Mouse (Mus musculus): ENCODE measurements around the gene Clcnka. TPM values are rescaled to one million over a fixed set of nuclear protein-coding genes. Genes with fewer than 3 reads are reported as not detected.
A peak's percentile ranks its signal among the peaks of the same experiment; 100 is the strongest.

The Clcnka gene
- polyA plus RNA-seq, 1 experiment from 2014 or later, result 0.17 TPM

DNA sequence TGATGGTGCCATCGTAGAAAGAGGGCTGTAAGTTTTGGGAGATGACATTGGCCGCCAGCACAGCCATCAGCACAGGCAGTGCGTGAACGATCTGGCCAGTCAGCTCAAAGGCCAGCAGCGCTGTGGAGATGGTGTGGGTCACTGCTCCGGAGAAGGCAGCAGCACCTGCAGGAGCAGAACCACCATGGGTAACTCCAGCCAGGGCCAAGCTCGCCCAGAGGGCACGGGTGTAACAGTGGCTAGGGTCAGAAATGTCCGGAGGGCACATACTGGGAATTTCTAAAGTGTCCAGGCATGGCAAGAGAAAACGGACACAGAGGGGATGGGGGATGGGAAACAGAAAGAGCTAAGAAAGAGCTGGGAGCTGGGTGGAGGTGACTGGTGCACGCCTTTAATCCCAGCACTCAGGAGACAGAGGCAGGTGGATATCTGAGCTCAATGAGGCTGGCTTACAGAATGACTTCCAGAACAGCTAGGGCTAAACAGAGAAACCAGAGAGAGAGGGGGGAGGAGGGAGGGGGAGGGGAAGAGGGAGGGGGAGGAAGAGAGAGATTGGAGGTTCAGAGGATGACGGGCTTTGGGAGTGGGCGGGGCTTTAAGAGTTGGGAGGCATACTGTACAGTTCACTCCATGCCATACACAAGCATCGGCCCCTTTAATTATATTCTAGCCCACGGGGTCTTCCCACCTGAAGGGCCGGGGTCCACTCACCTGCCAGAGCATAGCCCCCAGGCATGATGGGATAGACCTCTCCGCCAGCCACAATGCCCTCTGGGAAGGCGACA lies 9.0 kb downstream of the Clcnka start:
- Histone ChIP-seq H3K36me3 (ENCODE audit: control insufficient read depth, insufficient read depth, low read length) (no peaks in the 10 kb centered on the region), H3K27me3 (ENCODE audit: control insufficient read depth, insufficient read depth, low read length) (no peaks in the 10 kb centered on the region), H3K4me3 (replicated peaks; ENCODE audit: low read length) (no peak overlapping the region), H3K4me2 (ENCODE audit: low read depth, low read length) (no peak overlapping the region), H3K9ac (ENCODE audit: low read length) (no peak overlapping the region), H3K4me1 (ENCODE audit: control insufficient read depth, insufficient read depth, low read length) (0 out of 2 replicates have a peak, but pooled peaks cover under 1% of the 10 kb centered on the region), H3K9me3 (replicated peaks; ENCODE audit: control insufficient read depth, low read length) (no peaks in the 10 kb centered on the region), H3K27ac (ENCODE audit: low read length) (no peak overlapping the region)
- ATAC-seq (ENCODE audit: insufficient read depth, low FRiP score), result no peak
- WGBS, result 69% methylated on average over 18 of the region's 18 CpGs

GRCm38 (mm10) chr4:141387933-141388332 lies 10.6 kb downstream of the Clcnka start:
- H3K9ac ChIP-seq (ENCODE audit: low read length), result no peak overlapping the region
- H3K4me3 ChIP-seq (replicated peaks; ENCODE audit: low read length), result no peak overlapping the region
- H3K27me3 ChIP-seq (ENCODE audit: control insufficient read depth, insufficient read depth, low read length), result peaks cover 14% of the 10 kb centered on the region
- no peak overlapping the region for H3K4me2 ChIP-seq (ENCODE audit: low read depth, low read length)
- ATAC-seq (ENCODE audit: insufficient read depth, low FRiP score), result no peak
- H3K4me1 ChIP-seq (ENCODE audit: control insufficient read depth, insufficient read depth, low read length), result no peaks in the 10 kb centered on the region
- 61% methylated on average over 5 of the region's 5 CpGs for WGBS
- no peak overlapping the region for H3K27ac ChIP-seq (ENCODE audit: low read length)
- no peaks in the 10 kb centered on the region for H3K9me3 ChIP-seq (replicated peaks; ENCODE audit: control insufficient read depth, low read length)
- no peaks in the 10 kb centered on the region for H3K36me3 ChIP-seq (ENCODE audit: control insufficient read depth, insufficient read depth, low read length)

GRCm38 (mm10) chr4:141387093-141387784 lies 11.3 kb downstream of the Clcnka start:
- Histone ChIP-seq H3K27me3 (ENCODE audit: control insufficient read depth, insufficient read depth, low read length) (peaks cover 19% of the 10 kb centered on the region), H3K9ac (ENCODE audit: low read length) (no peak overlapping the region), H3K4me3 (replicated peaks; ENCODE audit: low read length) (no peak overlapping the region), H3K27ac (ENCODE audit: low read length) (no peak overlapping the region), H3K36me3 (ENCODE audit: control insufficient read depth, insufficient read depth, low read length) (no peaks in the 10 kb centered on the region), H3K9me3 (replicated peaks; ENCODE audit: control insufficient read depth, low read length) (no peaks in the 10 kb centered on the region), H3K4me1 (ENCODE audit: control insufficient read depth, insufficient read depth, low read length) (peaks cover 7% of the 10 kb centered on the region), H3K4me2 (ENCODE audit: low read depth, low read length) (no peak overlapping the region)
- 24% methylated on average over 5 of the region's 5 CpGs for WGBS
- no peak for ATAC-seq (ENCODE audit: insufficient read depth, low FRiP score)

- Histone ChIP-seq H3K9ac (ENCODE audit: low read length) (no peak overlapping the region), H3K36me3 (ENCODE audit: control insufficient read depth, insufficient read depth, low read length) (no peaks in the 10 kb centered on the region), H3K27me3 (ENCODE audit: control insufficient read depth, insufficient read depth, low read length) (peaks cover 24% of the 10 kb centered on the region), H3K9me3 (replicated peaks; ENCODE audit: control insufficient read depth, low read length) (no peaks in the 10 kb centered on the region), H3K4me1 (ENCODE audit: control insufficient read depth, insufficient read depth, low read length) (peaks cover 9% of the 10 kb centered on the region), H3K27ac (ENCODE audit: low read length) (no peak overlapping the region), H3K4me2 (ENCODE audit: low read depth, low read length) (no peak overlapping the region), H3K4me3 (replicated peaks; ENCODE audit: low read length) (no peak overlapping the region)
- ATAC-seq (ENCODE audit: insufficient read depth, low FRiP score), result no peak
- 74% methylated on average over 7 of the region's 7 CpGs for WGBS
Observed at GRCm38 (mm10) chr4:141386150-141386549, 12.4 kb downstream of the Clcnka start.

DNA sequence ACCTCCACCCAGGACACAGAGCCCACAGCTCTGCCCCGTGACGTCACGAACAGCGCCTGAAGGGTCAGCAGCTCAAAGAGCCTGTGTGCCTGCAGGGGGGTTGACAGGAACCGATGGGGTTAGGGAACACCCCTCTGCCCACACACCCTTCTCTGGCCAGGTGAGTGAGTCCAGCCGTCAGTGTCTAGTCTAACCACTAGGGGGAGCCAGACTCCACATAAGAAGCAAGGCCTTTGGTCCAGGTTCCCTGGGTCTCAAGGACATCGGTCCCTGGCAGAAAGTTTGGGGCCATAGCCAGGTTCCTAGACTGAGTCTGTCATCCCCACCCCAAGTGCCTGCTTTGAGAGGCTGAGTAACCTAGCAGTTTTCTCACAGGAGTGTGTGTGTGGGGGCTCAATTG lies 13.2 kb downstream of the Clcnka start:
- no peak for ATAC-seq (ENCODE audit: insufficient read depth, low FRiP score)
- H3K4me2 ChIP-seq (ENCODE audit: low read depth, low read length), result no peak overlapping the region
- no peak overlapping the region for H3K4me3 ChIP-seq (replicated peaks; ENCODE audit: low read length)
- H3K9me3 ChIP-seq (replicated peaks; ENCODE audit: control insufficient read depth, low read length), result no peaks in the 10 kb centered on the region
- no peak overlapping the region for H3K9ac ChIP-seq (ENCODE audit: low read length)
- 1% methylated on average over 7 of the region's 7 CpGs for WGBS
- no peak overlapping the region for H3K27ac ChIP-seq (ENCODE audit: low read length)
- H3K27me3 ChIP-seq (ENCODE audit: control insufficient read depth, insufficient read depth, low read length), result peaks cover 24% of the 10 kb centered on the region
- peaks cover 9% of the 10 kb centered on the region for H3K4me1 ChIP-seq (ENCODE audit: control insufficient read depth, insufficient read depth, low read length)
- H3K36me3 ChIP-seq (ENCODE audit: control insufficient read depth, insufficient read depth, low read length), result no peaks in the 10 kb centered on the region

DNA sequence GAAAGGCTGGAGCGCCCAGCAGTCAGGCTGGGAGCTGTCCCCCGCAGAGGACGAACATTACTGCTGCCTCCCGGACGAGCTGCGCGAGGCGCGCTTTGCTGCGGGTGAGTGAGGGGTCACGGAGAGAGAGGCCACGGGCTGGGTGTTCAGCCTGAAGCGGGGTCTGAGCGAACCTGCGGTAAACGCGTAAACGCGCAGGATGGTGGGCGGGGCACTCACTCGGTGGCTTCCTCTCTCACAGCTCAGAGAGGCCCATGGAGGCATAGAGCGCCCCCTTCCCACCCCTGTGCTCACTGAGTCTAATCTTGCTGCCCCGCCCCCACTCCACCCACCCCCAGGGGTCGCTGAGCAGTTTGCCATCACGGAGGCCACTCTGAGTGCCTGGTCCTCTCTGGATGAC lies 16.1 kb downstream of the Clcnka start:
- Histone ChIP-seq H3K9me3 (replicated peaks; ENCODE audit: control insufficient read depth, low read length) (no peaks in the 10 kb centered on the region), H3K4me3 (replicated peaks; ENCODE audit: low read length) (peak overlapping the region; percentile 42), H3K27me3 (ENCODE audit: control insufficient read depth, insufficient read depth, low read length) (peaks cover 24% of the 10 kb centered on the region), H3K4me1 (ENCODE audit: control insufficient read depth, insufficient read depth, low read length) (peaks cover 9% of the 10 kb centered on the region), H3K4me2 (ENCODE audit: low read depth, low read length) (peak overlapping the region; percentile 66), H3K36me3 (ENCODE audit: control insufficient read depth, insufficient read depth, low read length) (no peaks in the 10 kb centered on the region), H3K27ac (ENCODE audit: low read length) (no peak overlapping the region), H3K9ac (ENCODE audit: low read length) (peak overlapping the region; percentile 58)
- peak; percentile 9; the same call in 1 of the 2 replicates for ATAC-seq (ENCODE audit: insufficient read depth, low FRiP score)
- WGBS, result under 1% methylated on average over 25 of the region's 25 CpGs

GRCm38 (mm10) chr4:141379674-141380073 lies 18.9 kb downstream of the Clcnka start:
- no peak for ATAC-seq (ENCODE audit: insufficient read depth, low FRiP score)
- peaks cover 9% of the 10 kb centered on the region for H3K4me1 ChIP-seq (ENCODE audit: control insufficient read depth, insufficient read depth, low read length)
- H3K4me3 ChIP-seq (replicated peaks; ENCODE audit: low read length), result no peak overlapping the region
- no peaks in the 10 kb centered on the region for H3K9me3 ChIP-seq (replicated peaks; ENCODE audit: control insufficient read depth, low read length)
- H3K4me2 ChIP-seq (ENCODE audit: low read depth, low read length), result no peak overlapping the region
- H3K36me3 ChIP-seq (ENCODE audit: control insufficient read depth, insufficient read depth, low read length), result no peaks in the 10 kb centered on the region
- H3K27ac ChIP-seq (ENCODE audit: low read length), result no peak overlapping the region
- H3K27me3 ChIP-seq (ENCODE audit: control insufficient read depth, insufficient read depth, low read length), result peaks cover 24% of the 10 kb centered on the region
- H3K9ac ChIP-seq (ENCODE audit: low read length), result no peak overlapping the region
- WGBS, result 67% methylated on average over 8 of the region's 8 CpGs

DNA sequence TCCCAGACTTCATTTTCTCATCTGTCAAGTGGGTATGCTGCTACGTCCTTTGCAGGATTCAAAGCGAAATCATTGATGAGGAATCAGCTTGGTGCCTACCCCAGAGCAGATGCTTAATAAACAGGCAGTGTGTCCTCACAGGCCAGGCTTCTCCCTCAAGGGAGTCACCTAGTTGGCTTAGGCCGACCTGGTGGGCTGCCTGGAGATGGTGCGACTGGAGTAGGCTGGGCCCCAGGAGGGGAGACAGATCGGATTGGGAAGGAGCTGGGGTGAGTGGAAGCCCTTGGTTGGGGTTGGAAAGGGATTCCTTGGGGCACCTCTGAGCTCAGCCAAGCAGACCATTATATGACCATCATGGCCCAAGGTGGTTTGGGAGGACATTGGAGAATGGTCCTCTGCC lies 26.1 kb downstream of the Clcnka start:
- Histone ChIP-seq H3K9ac (ENCODE audit: low read length) (no peak overlapping the region), H3K27me3 (ENCODE audit: control insufficient read depth, insufficient read depth, low read length) (no peaks in the 10 kb centered on the region), H3K4me2 (ENCODE audit: low read depth, low read length) (no peak overlapping the region), H3K36me3 (ENCODE audit: control insufficient read depth, insufficient read depth, low read length) (no peaks in the 10 kb centered on the region), H3K4me1 (ENCODE audit: control insufficient read depth, insufficient read depth, low read length) (peaks cover 3% of the 10 kb centered on the region; the same call in 1 of the 2 replicates), H3K27ac (ENCODE audit: low read length) (no peak overlapping the region), H3K4me3 (replicated peaks; ENCODE audit: low read length) (no peak overlapping the region), H3K9me3 (replicated peaks; ENCODE audit: control insufficient read depth, low read length) (no peaks in the 10 kb centered on the region)
- 90% methylated on average over 5 of the region's 5 CpGs for WGBS
- no peak for ATAC-seq (ENCODE audit: insufficient read depth, low FRiP score)

All from stomach, embryonic 16.5 days (tissue).